Comparison of ENCODE assay signal across 18 mouse cellular contexts in genomic region chr5:23982081-23982480, GRCm38 (mm10). TPM values are rescaled to one million over a fixed set of nuclear protein-coding genes. Genes with fewer than 3 reads are reported as not detected.
DNase-seq lines count a peak whose midpoint lies in the region; ATAC-seq lines count a peak whose summit lies in the region.
"Had no signal": no experiment of that assay in that cellular context is flagged by ENCODE, and none has a peak within 500 bp of the region (broad histone marks: within the 10 kb centered on the region; RNA-seq: fewer than 3 reads in every experiment).

No protein-coding gene starts in this region.

- no peaks in the 10 kb centered on the region for H3K27me3 ChIP-seq in midbrain, embryonic 11.5 days (ENCODE audit: control insufficient read depth, insufficient read depth, low read length)
- H3K27me3 ChIP-seq in midbrain, embryonic 15.5 days (replicated peaks), result no peaks in the 10 kb centered on the region
- no peaks in the 10 kb centered on the region for H3K27me3 ChIP-seq in liver, embryonic 11.5 days (replicated peaks; ENCODE audit: control insufficient read depth, insufficient read depth, low read length)
- H3K27me3 ChIP-seq: limb, embryonic 15.5 days; midbrain, embryonic 13.5 days; neural tube, embryonic 13.5 days; Patski; stomach, embryonic 15.5 days had no signal

- peak; percentile 51 for DNase-seq in midbrain, embryonic 11.5 days (ENCODE audit: low spot score, missing footprints)
- peak; percentile 16 for DNase-seq in adipocyte (ENCODE audit: low spot score)
- peak; percentile 27 for DNase-seq in adrenal gland, postnatal 10 days
- DNase-seq in lung, postnatal 25 days (ENCODE audit: low spot score), result peak; percentile 54
- DNase-seq in liver, embryonic 11.5 days (ENCODE audit: low spot score), result no peak
- no peak for DNase-seq in left cerebral cortex, adult 9 months (ENCODE audit: low spot score in 2 of 2)
- DNase-seq: cerebellum, adult 11 months; cerebellum, postnatal 14 days; forebrain, postnatal 0 days; kidney, adult 11 months had no signal

- H3K4me3 ChIP-seq in midbrain, embryonic 11.5 days (ENCODE audit: low read depth, low read length), result no peak overlapping the region
- H3K4me3 ChIP-seq in midbrain, embryonic 15.5 days, result no peak overlapping the region
- H3K4me3 ChIP-seq in liver, embryonic 11.5 days (ENCODE audit: low read depth, low read length), result no peak overlapping the region
- H3K4me3 ChIP-seq: heart, embryonic 10.5 days; limb, embryonic 15.5 days; midbrain, embryonic 13.5 days; neural tube, embryonic 13.5 days; stomach, embryonic 15.5 days had no signal

- H3K4me1 ChIP-seq in midbrain, embryonic 11.5 days (ENCODE audit: control insufficient read depth, insufficient read depth, low read length), result no peaks in the 10 kb centered on the region
- no peaks in the 10 kb centered on the region for H3K4me1 ChIP-seq in midbrain, embryonic 15.5 days
- no peaks in the 10 kb centered on the region for H3K4me1 ChIP-seq in liver, embryonic 11.5 days (replicated peaks; ENCODE audit: control insufficient read depth, insufficient read depth, low read length)
- H3K4me1 ChIP-seq: heart, embryonic 10.5 days; limb, embryonic 15.5 days; midbrain, embryonic 13.5 days; neural tube, embryonic 13.5 days; stomach, embryonic 15.5 days had no signal

- no peak for ATAC-seq in midbrain, embryonic 11.5 days (ENCODE audit: low FRiP score)
- no peak for ATAC-seq in midbrain, embryonic 15.5 days (replicated peaks)
- no peak for ATAC-seq in liver, embryonic 11.5 days (replicated peaks; ENCODE audit: low FRiP score)
- ATAC-seq: forebrain, postnatal 0 days; midbrain, embryonic 13.5 days; Patski had no signal

- H3K36me3 ChIP-seq in midbrain, embryonic 11.5 days (ENCODE audit: control insufficient read depth, insufficient read depth, low read length), result 0 out of 2 replicates have a peak, but pooled peaks cover 3% of the 10 kb centered on the region
- H3K36me3 ChIP-seq in midbrain, embryonic 15.5 days (replicated peaks), result no peaks in the 10 kb centered on the region; the same call in none of the 2 replicates
- peaks cover 15% of the 10 kb centered on the region for H3K36me3 ChIP-seq in liver, embryonic 11.5 days (ENCODE audit: control insufficient read depth, insufficient read depth, low read length)

- H3K4me2 ChIP-seq in midbrain, embryonic 11.5 days, result no peak overlapping the region
- no peak overlapping the region for H3K4me2 ChIP-seq in midbrain, embryonic 15.5 days
- H3K4me2 ChIP-seq in liver, embryonic 11.5 days, result no peak overlapping the region
- H3K4me2 ChIP-seq: limb, embryonic 15.5 days; midbrain, embryonic 13.5 days; neural tube, embryonic 13.5 days; stomach, embryonic 15.5 days had no signal

- no peak overlapping the region for H3K9ac ChIP-seq in midbrain, embryonic 11.5 days (ENCODE audit: low read length)
- no peak overlapping the region for H3K9ac ChIP-seq in midbrain, embryonic 15.5 days
- no peak overlapping the region for H3K9ac ChIP-seq in liver, embryonic 11.5 days (ENCODE audit: low read depth, low read length)
- H3K9ac ChIP-seq: forebrain, postnatal 0 days; limb, embryonic 15.5 days; midbrain, embryonic 13.5 days; neural tube, embryonic 13.5 days; stomach, embryonic 15.5 days had no signal

- no peaks in the 10 kb centered on the region for H3K9me3 ChIP-seq in midbrain, embryonic 11.5 days (ENCODE audit: control insufficient read depth, low read length)
- H3K9me3 ChIP-seq in midbrain, embryonic 15.5 days, result no peaks in the 10 kb centered on the region
- H3K9me3 ChIP-seq in liver, embryonic 11.5 days (ENCODE audit: control insufficient read depth, low read length), result no peaks in the 10 kb centered on the region
- H3K9me3 ChIP-seq: heart, embryonic 10.5 days; limb, embryonic 15.5 days; midbrain, embryonic 13.5 days; neural tube, embryonic 13.5 days; stomach, embryonic 15.5 days had no signal

- WGBS in midbrain, embryonic 11.5 days, result 93% methylated on average over 1 of the region's 1 CpGs
- 90% methylated on average over 1 of the region's 1 CpGs for WGBS in midbrain, embryonic 15.5 days
- 81% methylated on average over 1 of the region's 1 CpGs for WGBS in liver, embryonic 11.5 days

- H3K27ac ChIP-seq in midbrain, embryonic 11.5 days (ENCODE audit: low read depth, low read length), result no peak overlapping the region
- H3K27ac ChIP-seq in midbrain, embryonic 15.5 days, result no peak overlapping the region
- no peak overlapping the region for H3K27ac ChIP-seq in liver, embryonic 11.5 days (ENCODE audit: low read depth, low read length)
- H3K27ac ChIP-seq: heart, embryonic 10.5 days; kidney, postnatal 0 days; limb, embryonic 15.5 days; midbrain, embryonic 13.5 days; neural tube, embryonic 13.5 days; stomach, embryonic 15.5 days had no signal

RNA-seq across cellular contexts. Expression of gene Fam126a, which starts 48.4 kb away (rescaled TPM):
- 34.3 and 36.0 TPM in 2 replicates for polyA plus RNA-seq in midbrain, embryonic 11.5 days (2014; fragmentation: Nextera tagmentation; extraction: Ambion mirVana)
- 33.0 and 33.3 TPM in 2 replicates for polyA plus RNA-seq in midbrain, embryonic 15.5 days (2015; fragmentation: Nextera tagmentation; extraction: Ambion mirVana)
- 10 to 100 TPM; 48.4 to 50.7 TPM for total RNA-seq in adrenal gland, postnatal 10 days (2021)
- 39.6 and 48.3 TPM in 2 replicates for polyA plus RNA-seq in liver, embryonic 11.5 days (2014; fragmentation: Nextera tagmentation; extraction: Ambion mirVana)

Comparison
In these comparisons a context has a peak if more than half of its experiments do, and no peak if none do; other contexts are left out.
1. DNase-seq: peak in midbrain, embryonic 11.5 days (single experiment), adipocyte (single experiment), adrenal gland, postnatal 10 days (single experiment) and lung, postnatal 25 days (single experiment); none in liver, embryonic 11.5 days (single experiment) and left cerebral cortex, adult 9 months (0 of 2).